Mouse (Mus musculus): ENCODE results near the gene Phf21a.

DNA sequence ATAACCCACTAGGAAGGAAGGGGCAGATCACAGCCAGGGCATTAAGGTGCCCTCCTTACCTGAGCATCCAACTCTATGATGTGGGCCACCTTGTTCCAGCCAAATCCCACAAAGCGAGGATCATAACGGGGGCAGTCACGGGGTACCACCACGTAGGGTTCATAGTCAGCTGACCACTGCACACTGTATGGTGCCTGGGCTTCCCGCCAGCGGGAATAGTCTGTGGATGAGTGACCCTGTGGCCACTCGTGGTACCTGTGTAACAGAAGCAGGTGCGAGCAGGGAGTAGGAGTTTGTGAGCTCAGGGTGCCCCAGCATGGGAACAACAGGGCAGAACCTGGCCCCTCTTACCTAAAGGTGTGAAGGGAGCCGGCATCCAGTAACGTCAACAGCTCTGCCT lies 272.7 kb downstream of the Phf21a start:
- no peak for TF ChIP-seq CTCF (IDR thresholded peaks at IDR 0.05; ENCODE audit: low read depth)
- TF ChIP-seq EP300 (optimal IDR thresholded peaks at IDR 0.05) = no peak

Data from stomach, postnatal 0 days (tissue).